Mouse (Mus musculus) CH12.LX (cell line): ENCODE measurements around the gene Creb3l2. TPM values are rescaled to one million over a fixed set of nuclear protein-coding genes. Genes with fewer than 3 reads are reported as not detected.

ENCODE experiments used
- DNase-seq: peaks from one replicate; pipeline ENCODE4 v3.0.0-alpha.2; 2013; ENCODE audit errors: extremely low read depth
- H3K27ac ChIP-seq: 2 replicates; pipeline ENCODE4 v1.5.1; 2012; ENCODE audit warnings: low read depth, mild to moderate bottlenecking, control low read depth, moderate library complexity; ENCODE audit not compliant: insufficient read depth
- H3K27me3 ChIP-seq: replicated peaks from 2 replicates; pipeline ENCODE3; 2012; ENCODE audit warnings: inconsistent platforms
- H3K36me3 ChIP-seq, 2 experiments: replicated peaks in 1 of 2; 2 replicates each; pipeline versions ENCODE3 to v1.6.1; 2012; ENCODE audit warnings: inconsistent platforms in 1 of 2, low read length in 1 of 2, mild to moderate bottlenecking in 1 of 2, mixed read lengths in 1 of 2, moderate library complexity in 1 of 2; ENCODE audit not compliant: control insufficient read depth in 1 of 2, insufficient read depth in 1 of 2
- H3K4me1 ChIP-seq, 2 experiments: 2 replicates each; pipeline ENCODE4 v1.6.1; 2012; ENCODE audit warnings: inconsistent platforms in 1 of 2, moderate library complexity in 1 of 2; ENCODE audit not compliant: insufficient read depth in 2 of 2, control insufficient read depth in 1 of 2
- H3K4me2 ChIP-seq: 2 replicates; pipeline ENCODE4 v1.6.1; 2012; ENCODE audit warnings: low read depth, mild to moderate bottlenecking, control low read depth; ENCODE audit not compliant: poor library complexity, insufficient read depth, severe bottlenecking
- H3K4me3 ChIP-seq, 3 experiments: fragments of 150-350 bp in 1 of 3; sonication (generic) in 1 of 3; replicated peaks in 1 of 3; 2 replicates each; pipeline versions ENCODE3 to v1.5.1; 2011 to 2012; ENCODE audit warnings: low read depth in 2 of 3, low read length in 2 of 3, mild to moderate bottlenecking in 2 of 3, moderate library complexity in 2 of 3, control low read depth in 1 of 3, improper control_type of control experiment in 1 of 3, inconsistent platforms in 1 of 3, mixed read lengths in 1 of 3; ENCODE audit not compliant: poor library complexity in 1 of 3
- H3K79me2 ChIP-seq: replicated peaks from 2 replicates; pipeline ENCODE4 v1.6.1; 2012; ENCODE audit warnings: mild to moderate bottlenecking, moderate library complexity; ENCODE audit not compliant: control insufficient read depth, poor library complexity, insufficient read depth, severe bottlenecking; ENCODE audit errors: extremely low read depth
- H3K9ac ChIP-seq: 2 replicates; pipeline ENCODE4 v1.6.1; 2012; ENCODE audit warnings: low read depth, mild to moderate bottlenecking, control low read depth, moderate library complexity; ENCODE audit not compliant: insufficient read depth
- H3K9me3 ChIP-seq: replicated peaks from 2 replicates; pipeline ENCODE3; 2012; ENCODE audit warnings: low read length, inconsistent platforms, mixed read lengths
- CHD1 ChIP-seq: IDR thresholded peaks from 2 replicates; pipeline ENCODE4 v1.6.1; 2012; ENCODE audit warnings: low read depth, low read length, improper control_type of control experiment, inconsistent platforms
- ETS1 ChIP-seq: conservative IDR thresholded peaks from 2 replicates; pipeline ENCODE4 v1.6.1; 2012; ENCODE audit warnings: low read depth, mild to moderate bottlenecking, inconsistent platforms, low read length, improper control_type of control experiment, moderate library complexity
- GABPA ChIP-seq: IDR thresholded peaks from 2 replicates; pipeline ENCODE4 v1.6.1; 2012; ENCODE audit warnings: low read depth, low read length, improper control_type of control experiment, inconsistent platforms; ENCODE audit not compliant: insufficient replicate concordance
- MAFK ChIP-seq: IDR thresholded peaks from 2 replicates; pipeline ENCODE4 v1.6.1; 2011; ENCODE audit warnings: low read length, improper control_type of control experiment; ENCODE audit not compliant: insufficient replicate concordance
- MXI1 ChIP-seq: IDR thresholded peaks from 2 replicates; pipeline ENCODE4 v1.6.1; 2011; ENCODE audit warnings: mild to moderate bottlenecking, low read depth, low read length, improper control_type of control experiment
- NELFE ChIP-seq: IDR thresholded peaks from 2 replicates; pipeline ENCODE4 v1.6.1; 2011; ENCODE audit warnings: low read depth, low read length, improper control_type of control experiment
- POLR2AphosphoS2 ChIP-seq: IDR thresholded peaks from 2 replicates; pipeline ENCODE4 v1.6.1; 2011; ENCODE audit warnings: low read depth, low read length, improper control_type of control experiment
- RCOR1 ChIP-seq: conservative IDR thresholded peaks from 2 replicates; pipeline ENCODE4 v1.6.1; 2012; ENCODE audit warnings: low read depth, mild to moderate bottlenecking, inconsistent platforms, low read length, improper control_type of control experiment
- UBTF ChIP-seq: IDR thresholded peaks from 2 replicates; pipeline ENCODE4 v1.6.1; 2012; ENCODE audit warnings: low read depth, mild to moderate bottlenecking, inconsistent platforms, low read length, improper control_type of control experiment, moderate library complexity
- USF1 ChIP-seq: IDR thresholded peaks from 2 replicates; pipeline ENCODE4 v1.6.1; 2014; ENCODE audit warnings: low read depth, mild to moderate bottlenecking, inconsistent platforms, low read length, improper control_type of control experiment
- ZC3H11A ChIP-seq: IDR thresholded peaks from 2 replicates; pipeline ENCODE4 v1.6.1; 2012; ENCODE audit warnings: low read depth, mild to moderate bottlenecking, inconsistent platforms, low read length, improper control_type of control experiment
- ZKSCAN1 ChIP-seq: IDR thresholded peaks from 2 replicates; pipeline ENCODE4 v1.6.1; 2012; ENCODE audit warnings: low read depth, inconsistent platforms, low read length, improper control_type of control experiment, borderline replicate concordance
- ZMIZ1 ChIP-seq: IDR thresholded peaks from 2 replicates; pipeline ENCODE4 v1.6.1; 2012; ENCODE audit warnings: low read depth, mild to moderate bottlenecking, inconsistent platforms, low read length, improper control_type of control experiment
- dilution Hi-C: fragments of 300-500 bp; cut with MboI; formaldehyde crosslinking; loops from 2 replicates; pipeline ENCODE4 v1.14.3; 2020; ENCODE audit warnings: low sequenced_read_pairs; ENCODE audit not compliant: extremely low pct_unique_long_range_greater_than_20kb, extremely low pct_ligation_motif_present
- in situ Hi-C: fragments of 300-500 bp; cut with MboI; formaldehyde crosslinking; loops from 3 replicates; pipeline ENCODE4 v1.14.3; 2019; ENCODE audit warnings: low sequenced_read_pairs, low pct_ligation_motif_present, low pct_unique_long_range_greater_than_20kb, mixed read lengths
- polyA plus RNA-seq: library from polyadenylated mRNA; unstranded; fragments of >175 nt; gene quantifications from 2 replicates; pipeline ENCODE4 v1.2.1, GENCODE M21; 2012; ENCODE audit warnings: low read depth; ENCODE audit not compliant: insufficient read length
- total RNA-seq, 2 experiments: library from RNA; depleted of rRNA; stranded (reverse); fragments of 300-350 nt in 1 of 2; fragments of >200 nt in 1 of 2; gene quantifications; 2 replicates each; pipeline ENCODE4 v1.2.3; 2012 to 2014

Creb3l2 gene
- total and polyA plus RNA-seq, 3 experiments, result 1.5 to 8.5 (median 7.0) TPM

GRCm38 (mm10) chr6:37369750-37370149 lies 72.2 kb downstream of the Creb3l2 start:
- dilution Hi-C loops (no loop called here), in situ Hi-C loops (no loop called here)
- TF ChIP-seq USF1 (no peak), MXI1 (no peak), CHD1 (no peak), RCOR1 (no peak), POLR2AphosphoS2 (no peak)
- Histone ChIP-seq H3K36me3 (peaks cover 11 to 58% of the 10 kb centered on the region in 2 experiments), H3K4me2 (no peak overlapping the region), H3K4me3 (no peak overlapping the region), H3K4me1 (no peaks in the 10 kb centered on the region), H3K9ac (no peak overlapping the region), H3K79me2 (0 out of 2 replicates have a peak, but pooled peaks cover 2% of the 10 kb centered on the region), H3K9me3 (peaks cover 7% of the 10 kb centered on the region), H3K27me3 (no peaks in the 10 kb centered on the region), H3K27ac (no peak overlapping the region)
- DNase-seq, result no peak

- dilution Hi-C loops, result no loop called here
- peaks cover 10% of the 10 kb centered on the region for H3K9me3 ChIP-seq
- DNase-seq, result no peak
Observed at GRCm38 (mm10) chr6:37368281-37368680, 73.7 kb downstream of the Creb3l2 start.

GRCm38 (mm10) chr6:37366991-37367390 lies 75.0 kb downstream of the Creb3l2 start:
- dilution Hi-C loops (no loop called here), in situ Hi-C loops (no loop called here)
- Histone ChIP-seq H3K9ac (no peak overlapping the region), H3K4me3 (no peak overlapping the region), H3K27me3 (no peaks in the 10 kb centered on the region), H3K36me3 (peaks cover 30 to 70% of the 10 kb centered on the region in 2 experiments), H3K4me2 (no peak overlapping the region), H3K9me3 (peaks cover 10% of the 10 kb centered on the region), H3K79me2 (peaks cover 2% of the 10 kb centered on the region; the same call in 1 of the 2 replicates), H3K27ac (no peak overlapping the region), H3K4me1 (no peaks in the 10 kb centered on the region)
- DNase-seq, result no peak
- no peak for TF ChIP-seq ZMIZ1
- TF ChIP-seq CHD1, result no peak
- no peak for TF ChIP-seq ZC3H11A
- no peak for TF ChIP-seq GABPA
- no peak for TF ChIP-seq ZKSCAN1
- TF ChIP-seq USF1, result no peak

More at GRCm38 (mm10) chr6:37368281-37368680, 73.7 kb downstream of the Creb3l2 start:
- Histone ChIP-seq H3K27me3 (no peaks in the 10 kb centered on the region), H3K79me2 (0 out of 2 replicates have a peak, but pooled peaks cover 2% of the 10 kb centered on the region), H3K4me3 (no peak overlapping the region), H3K9ac (no peak overlapping the region), H3K27ac (no peak overlapping the region), H3K36me3 (peaks cover 21 to 65% of the 10 kb centered on the region in 2 experiments), H3K4me2 (no peak overlapping the region), H3K4me1 (no peaks in the 10 kb centered on the region)
- TF ChIP-seq ZMIZ1 (no peak), ZKSCAN1 (no peak), MXI1 (no peak), CHD1 (no peak), UBTF (no peak), NELFE (no peak), ETS1 (no peak), MAFK (no peak)
- in situ Hi-C loops, result no loop called here
